Mouse (Mus musculus) adrenal gland, adult 18-20 months (tissue): ENCODE data around the gene Tmem212. TPM values are rescaled to one million over a fixed set of nuclear protein-coding genes. Genes with fewer than 3 reads are reported as not detected.

Source experiments
- DNase-seq, 2 experiments: peaks; one replicate each; pipeline ENCODE4 v3.0.0; 2021 to 2022; ENCODE audit warnings: low spot score in 2 of 2
- total RNA-seq, 2 experiments: library from RNA; stranded (reverse); gene quantifications; 1 replicate in 1 of 2; 2 replicates in 1 of 2; pipeline ENCODE4 v1.2.3; 2021

Tmem212 gene
- total RNA-seq, 2 experiments from 2014 or later = not detected

DNA sequence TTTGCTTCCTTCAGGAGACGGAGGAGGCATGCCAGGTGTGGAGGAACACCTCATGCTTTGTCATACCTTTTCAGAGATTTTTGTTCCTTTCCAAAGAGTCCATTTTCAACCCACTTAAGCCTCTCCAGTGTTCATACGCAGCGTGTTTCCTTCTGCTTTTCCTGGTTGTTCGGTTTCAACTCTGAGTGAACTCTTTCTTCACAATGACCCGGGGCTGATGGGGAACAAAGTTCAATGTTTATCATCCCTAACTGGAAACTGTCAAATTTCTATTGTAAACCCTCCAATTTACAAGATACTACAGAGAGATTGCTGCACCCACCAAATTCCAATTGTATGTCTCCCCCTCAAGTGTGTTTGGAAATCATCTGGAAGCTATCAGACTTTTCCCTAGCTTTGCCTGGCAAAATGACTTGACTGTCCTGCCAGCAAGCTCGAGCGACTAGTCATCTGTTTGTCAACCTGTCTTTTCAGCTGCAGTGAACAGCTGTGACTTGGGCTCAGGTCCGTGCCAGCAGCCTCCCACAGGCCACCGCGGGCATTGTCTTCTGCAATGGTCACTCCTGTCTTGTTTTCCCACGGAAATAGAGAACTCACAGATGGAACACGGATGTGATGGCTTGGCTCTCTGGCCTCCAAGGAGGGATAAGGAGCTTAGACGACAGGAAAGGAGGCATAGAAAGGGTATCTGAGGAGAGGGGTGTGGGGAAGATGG, 3.0 kb upstream of the Tmem212 start:
- DNase-seq = no peak

DNA sequence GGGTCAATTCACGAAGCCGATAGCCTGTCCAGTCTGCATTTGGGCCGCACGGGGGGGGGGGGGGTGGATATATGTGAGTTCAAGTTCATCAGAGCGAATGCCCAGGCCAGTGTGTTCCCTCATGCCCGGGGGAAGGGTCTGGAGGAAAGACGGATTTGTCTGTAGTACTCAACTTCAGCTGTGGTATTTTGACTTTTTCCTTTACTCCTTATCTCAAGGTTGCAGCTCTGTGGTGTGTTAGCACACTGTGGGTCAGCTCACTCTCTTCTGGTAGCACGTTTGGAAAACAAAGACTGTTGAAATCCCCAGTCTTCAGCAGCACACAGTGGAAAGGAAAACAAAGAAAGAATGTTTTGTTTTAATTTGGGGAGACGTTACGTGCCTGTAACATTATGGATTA, 2.0 kb upstream of the Tmem212 start:
- no peak for DNase-seq

DNA sequence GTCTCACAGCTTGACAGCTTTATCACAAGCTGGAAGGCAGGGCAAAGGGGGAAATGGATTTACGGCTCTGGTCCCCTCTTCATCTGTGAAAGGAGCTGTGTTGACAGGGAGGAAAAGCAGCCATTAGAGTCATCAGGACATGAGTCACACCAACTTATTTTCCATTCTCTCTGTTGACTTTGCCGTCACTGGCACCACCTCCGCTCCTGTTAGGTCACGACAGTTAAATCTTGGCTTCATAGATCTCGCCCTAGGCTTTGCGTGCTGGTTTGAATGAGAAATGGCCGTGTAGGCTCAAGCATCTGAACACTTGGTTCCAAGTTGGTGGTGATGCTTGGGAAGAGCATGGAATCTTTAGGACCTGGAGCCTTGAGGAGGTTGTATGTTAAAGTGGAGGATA, 9.6 kb downstream of the Tmem212 start:
- no peak for DNase-seq

DNA sequence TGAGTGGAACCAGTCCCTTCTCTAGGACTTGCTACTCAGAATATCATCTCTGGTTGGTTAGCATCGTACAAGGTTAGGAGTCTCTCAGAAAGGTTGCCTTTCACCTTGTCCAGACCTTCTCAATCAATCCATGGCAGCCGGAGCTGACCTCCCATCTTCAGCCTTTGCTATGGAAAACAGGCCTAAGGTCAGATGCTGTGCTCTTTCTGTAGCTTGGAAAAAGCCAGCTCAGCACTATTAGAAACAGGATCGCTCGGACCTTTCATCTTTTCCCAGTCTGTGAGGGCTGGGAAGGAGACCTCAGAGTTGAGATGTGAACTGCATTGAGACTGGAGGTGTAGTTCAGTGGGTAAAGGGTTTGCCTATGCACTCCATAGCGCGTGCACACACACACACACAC, 10.6 kb downstream of the Tmem212 start:
- no peak for DNase-seq

DNA sequence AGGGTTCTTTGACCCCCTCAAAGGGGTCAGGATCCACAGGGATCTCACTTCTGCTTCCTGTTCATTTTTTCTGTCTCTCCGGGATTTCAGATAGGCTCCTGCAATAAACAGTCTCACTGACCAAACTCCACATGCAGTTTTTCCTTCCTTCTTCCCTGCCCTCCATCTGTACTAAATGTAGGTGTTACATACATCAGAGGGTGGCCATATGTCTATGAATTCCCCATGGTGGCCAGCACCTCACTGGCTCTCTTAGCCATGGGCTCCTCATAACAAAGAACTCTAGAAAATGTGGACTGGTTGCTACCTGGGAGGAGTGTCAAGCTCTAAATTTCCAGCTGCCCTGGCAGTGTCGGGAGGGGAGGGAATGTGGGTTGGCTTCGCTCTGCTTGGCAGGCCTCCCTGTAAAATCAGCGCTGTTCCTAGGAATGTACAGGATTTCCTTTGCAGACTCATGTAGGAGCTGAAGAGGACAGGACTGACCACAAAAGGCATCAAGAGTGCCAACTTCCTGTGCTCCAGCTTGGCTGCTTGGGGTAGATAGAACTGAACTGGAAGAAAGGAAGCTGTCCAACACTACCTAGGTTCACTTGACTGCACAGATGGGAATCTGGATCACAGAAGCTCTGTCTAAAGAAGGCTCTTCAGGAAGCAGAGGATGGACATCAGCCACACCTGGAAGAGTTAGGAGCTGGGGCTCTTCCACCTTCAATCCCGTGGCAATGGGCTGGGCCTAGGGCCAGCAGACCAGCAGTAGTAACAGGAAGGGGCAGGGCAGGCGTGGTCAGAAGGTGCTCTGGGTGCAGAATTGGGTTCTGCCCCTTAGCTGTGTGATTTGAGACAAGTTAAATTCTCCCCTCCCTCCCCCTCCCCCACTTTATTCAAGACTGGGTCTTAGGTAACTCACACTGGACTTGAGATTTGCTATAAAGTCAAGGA, 14.0 kb downstream of the Tmem212 start:
- no peak for DNase-seq

DNA sequence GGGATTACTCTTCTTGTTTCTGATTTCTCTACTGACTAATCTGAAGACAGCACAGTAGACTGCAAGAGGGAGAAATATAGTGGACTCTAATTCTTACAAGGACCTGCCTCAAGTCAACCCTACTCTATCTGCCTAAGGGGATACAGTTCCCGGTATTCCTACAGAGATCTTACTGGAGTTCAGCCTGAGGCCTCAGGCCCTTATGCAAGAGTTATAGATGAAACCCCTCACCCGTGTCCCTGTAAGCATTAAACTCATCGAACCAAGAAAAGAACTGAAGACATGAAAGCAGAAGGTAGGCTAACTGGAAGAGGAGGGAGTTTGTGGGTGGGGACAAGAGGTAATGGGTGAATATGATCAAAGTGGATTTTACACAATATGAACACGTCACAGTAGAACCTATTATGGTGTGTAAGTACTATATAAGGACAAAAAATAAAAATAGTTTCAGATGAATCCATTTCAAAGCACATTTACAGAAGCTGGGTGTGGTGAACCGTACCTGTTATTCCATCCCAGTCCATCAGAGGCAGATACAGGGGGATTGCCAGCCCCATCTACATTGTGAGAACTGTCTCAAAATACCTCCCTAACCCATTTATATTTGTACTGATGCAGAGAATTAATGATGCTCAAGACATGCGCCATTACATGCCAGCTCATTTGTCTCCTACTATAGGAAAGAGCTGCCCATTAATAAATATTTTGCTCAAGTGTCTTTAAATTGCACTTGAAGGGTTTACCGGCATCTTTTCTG, 17.1 kb downstream of the Tmem212 start:
- no peak for DNase-seq

DNA sequence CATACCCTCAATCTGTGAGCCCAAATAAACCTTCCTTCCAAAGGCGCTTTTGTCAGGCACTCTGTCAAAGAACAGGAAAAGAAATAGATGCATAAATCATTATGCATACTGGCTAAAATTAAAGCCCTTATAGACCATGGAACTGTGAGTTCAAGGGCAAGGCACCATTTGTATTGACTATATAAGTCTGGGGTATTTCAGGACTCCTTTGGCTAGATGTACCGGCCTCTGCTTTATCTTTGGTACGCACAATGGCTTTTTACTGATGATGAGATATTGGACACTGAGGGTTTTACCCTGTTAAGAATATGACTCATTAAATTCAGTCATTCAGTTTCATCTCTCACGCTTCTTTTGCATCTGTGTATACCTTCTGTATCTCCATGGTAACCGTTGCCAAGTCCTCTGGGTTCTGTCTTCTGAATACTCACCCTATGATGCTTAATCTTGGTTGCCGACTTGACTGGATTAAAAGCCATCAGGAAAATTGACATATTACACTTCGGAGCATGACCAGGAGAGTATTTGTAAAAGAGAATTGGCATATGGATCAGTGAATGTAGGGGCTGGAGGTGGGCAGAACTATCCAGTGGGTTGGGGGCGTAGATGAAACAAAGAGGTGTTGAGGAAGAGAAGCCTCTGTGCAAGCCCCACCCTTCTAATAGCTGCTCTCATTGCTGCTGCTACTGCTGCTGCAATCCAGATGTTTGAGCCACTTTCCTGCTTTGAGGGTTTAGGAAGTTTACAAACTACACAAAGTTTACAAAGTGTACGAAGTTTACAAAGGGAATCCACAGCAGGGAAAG, 22.7 kb downstream of the Tmem212 start:
- DNase-seq = no peak

DNA sequence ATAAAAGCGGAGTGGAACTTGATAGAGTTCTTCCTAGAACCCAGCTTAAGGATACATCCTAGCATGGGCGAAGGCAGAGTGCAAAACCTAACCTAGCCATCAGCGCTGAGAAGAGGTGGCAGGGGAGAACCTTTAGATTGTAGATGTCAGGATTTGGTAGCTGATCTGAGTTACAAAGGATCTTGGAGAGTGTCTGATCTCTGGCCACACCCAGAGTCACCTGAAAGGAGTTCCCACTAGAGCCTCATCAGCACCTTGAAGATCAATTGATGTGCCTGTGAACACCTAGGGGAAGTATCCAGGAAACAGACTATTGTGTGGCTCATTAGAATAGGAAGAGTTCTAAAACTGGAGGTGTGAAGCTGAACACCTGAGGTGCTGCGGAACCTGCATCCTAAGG, 23.7 kb downstream of the Tmem212 start:
- no peak for DNase-seq

DNA sequence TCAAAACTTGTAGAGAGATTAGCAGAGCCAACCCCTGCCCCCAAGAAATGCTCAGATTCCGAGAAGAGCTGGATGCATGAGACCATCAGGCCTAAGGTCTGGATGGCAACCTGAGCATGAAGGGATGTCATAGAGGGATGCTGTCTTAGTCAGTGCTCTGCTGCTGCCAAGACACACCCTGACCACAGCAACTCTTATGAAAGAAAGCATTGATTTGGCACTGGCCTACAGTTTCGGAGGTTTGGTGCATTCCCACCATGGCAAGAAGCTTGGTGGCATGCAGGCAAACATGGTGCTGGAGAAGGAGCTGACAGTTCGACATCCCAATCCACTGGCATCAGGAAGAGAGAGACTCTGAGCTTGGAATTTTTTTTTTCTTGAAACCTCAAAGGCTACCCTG, 24.3 kb downstream of the Tmem212 start:
- no peak for DNase-seq

DNA sequence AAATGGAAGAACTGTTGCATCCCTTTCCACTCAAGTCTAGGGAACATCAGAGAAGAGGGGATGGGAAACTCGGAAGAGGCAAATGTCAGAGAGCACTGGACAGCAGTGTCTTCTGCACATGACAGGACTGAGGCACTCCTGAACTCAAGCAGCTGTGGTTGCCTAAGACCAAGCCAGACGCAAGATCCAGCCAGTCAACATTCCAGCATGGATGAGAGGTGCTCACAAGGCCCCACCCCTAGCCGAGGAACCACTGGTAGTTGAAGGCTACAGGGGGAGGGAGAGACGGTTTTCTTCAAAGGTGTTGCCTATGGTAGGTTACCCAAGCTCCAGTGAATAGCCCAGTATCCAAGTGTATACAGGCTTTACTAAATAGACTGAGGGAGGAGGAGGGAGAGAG, 24.8 kb downstream of the Tmem212 start:
- DNase-seq = no peak

DNA sequence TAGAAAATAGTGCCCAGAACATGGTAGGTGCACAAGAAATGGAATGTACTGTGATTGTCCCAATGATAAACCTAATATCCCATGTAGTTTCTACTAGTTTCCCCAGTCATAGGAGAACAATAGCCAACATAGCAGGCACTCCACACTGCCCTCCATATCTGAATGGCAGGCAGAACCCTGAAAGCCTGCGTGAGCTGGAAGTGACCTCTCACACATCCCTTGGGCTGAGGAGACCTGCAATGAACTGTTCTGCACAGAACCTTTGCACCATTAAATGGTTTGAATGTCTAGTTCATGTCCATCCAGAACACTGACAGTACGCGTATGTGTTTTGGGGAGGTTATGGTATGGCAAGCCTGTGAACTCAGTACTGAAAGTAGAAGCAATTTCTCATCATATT, 27.5 kb downstream of the Tmem212 start:
- DNase-seq = no peak

DNA sequence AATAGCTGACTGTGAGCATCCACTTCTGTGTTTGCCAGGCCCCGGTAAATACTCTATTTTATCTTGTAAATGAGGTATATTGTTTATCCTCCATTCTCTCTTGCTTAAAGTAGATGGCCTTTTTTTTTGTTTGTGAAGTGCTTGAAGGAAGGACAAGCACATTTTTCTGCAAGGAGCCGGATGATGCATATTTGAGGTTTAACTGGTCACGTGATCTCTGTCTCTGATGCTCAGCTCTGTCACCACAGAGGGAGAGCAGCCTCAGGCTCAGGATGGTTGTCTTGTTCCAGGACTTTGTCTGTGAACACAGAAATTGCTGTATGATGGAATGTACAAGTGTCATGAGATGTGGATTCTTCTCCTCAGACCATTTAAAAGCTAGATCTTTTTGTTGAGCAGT, 28.4 kb downstream of the Tmem212 start:
- DNase-seq = no peak

DNA sequence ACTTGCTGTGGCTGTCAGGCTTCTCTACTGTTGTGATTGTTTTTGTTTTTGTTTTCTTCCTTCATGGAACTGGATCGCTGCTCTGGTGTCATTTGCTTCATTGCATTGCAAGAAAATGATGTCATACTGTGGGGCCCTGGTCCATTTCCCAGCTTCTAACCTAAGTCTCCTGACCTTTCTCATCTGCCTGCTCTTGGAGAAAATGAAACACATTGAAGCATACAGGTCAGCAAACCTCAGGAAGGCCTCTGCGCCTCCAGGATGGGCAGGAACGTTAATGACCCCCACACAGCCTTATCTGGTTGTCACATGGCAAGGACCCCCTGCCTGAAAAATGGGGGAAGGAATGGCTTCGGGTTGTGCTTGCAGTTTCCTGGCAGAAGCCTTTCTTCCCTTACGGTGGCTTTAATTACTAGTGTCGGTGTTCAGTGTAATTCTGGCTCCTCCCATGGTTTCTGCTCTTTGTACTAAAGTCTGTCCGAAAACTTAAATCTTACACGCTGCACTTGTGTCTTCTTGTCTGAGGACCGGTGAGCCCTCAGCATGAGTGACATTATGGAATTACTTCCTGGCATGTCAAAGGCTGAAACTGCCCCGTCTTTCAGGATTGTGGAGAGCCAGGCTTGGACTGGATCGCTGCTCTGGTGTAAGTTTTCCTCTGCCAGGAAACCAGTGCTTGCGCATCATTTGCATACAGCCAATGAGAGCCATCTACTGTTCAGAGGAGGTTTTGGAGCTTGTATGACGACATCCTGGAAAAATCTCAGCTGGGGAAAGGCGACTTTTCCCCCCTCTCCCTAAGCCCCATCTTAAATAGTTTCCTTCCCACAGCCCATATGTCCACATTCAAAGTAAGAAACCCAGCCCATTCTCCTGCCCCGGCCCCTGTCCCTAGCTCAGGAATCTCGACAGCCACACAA, 33.1 kb downstream of the Tmem212 start:
- DNase-seq = peak; percentile 58 to 59

DNA sequence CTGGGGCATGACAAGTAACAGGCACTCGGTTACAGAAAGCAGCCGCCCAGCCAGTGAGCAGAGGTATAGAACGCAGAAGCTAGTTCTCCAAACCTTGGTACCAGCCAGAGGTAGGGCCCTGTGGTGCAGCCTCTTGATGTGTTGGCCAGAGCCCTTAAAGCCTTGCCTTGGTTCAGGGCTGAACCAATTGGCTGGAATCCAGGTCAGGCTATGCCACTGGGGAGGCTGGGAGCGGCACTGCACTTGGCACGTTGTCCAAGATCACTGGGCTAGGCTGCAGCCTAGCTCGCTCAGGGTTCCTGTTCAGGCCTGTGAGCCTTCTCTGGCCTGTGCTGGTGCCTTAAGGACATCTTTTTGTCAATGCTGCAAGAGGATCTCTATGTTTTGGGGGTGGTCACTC, 34.6 kb downstream of the Tmem212 start:
- peak; percentile 55 to 74 for DNase-seq

DNA sequence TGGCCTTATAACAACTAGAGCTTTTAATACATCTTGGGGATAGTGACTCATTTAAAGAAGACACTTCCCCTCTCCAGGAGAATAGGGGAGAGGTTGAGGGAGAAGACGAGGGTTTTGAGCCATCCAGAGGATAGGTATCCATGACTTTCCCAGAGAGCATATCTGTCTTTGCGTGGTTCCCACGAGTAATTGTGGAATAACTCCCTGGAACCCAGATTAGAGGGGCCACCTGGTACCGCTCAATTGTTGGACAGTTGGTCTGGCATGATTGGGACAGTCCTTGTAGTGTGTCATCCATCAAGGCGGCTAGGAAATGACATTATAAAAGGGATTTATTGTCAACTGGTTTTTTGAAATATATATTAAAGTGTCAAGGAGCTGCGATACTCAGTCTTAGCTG, 35.1 kb downstream of the Tmem212 start:
- DNase-seq = no peak

DNA sequence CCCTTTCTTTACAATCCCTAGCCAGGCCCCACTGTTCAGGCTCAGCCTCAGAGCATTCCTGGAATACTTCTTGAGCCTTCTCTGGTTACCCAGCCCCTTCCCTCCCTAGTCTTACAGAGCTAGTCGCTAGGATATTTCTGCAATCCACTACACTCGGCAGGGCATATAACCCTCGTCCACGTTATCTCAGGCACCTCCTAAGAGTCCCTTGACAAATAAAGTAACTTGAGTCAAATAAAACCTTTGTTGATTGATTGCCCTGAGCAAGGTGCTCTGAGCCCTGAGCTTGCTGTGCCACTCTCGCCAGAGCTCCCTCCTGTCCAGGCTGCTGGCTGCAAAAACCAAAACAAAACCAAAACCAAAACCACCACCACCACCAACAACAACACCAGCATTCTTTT, 37.0 kb downstream of the Tmem212 start:
- DNase-seq = no peak

DNA sequence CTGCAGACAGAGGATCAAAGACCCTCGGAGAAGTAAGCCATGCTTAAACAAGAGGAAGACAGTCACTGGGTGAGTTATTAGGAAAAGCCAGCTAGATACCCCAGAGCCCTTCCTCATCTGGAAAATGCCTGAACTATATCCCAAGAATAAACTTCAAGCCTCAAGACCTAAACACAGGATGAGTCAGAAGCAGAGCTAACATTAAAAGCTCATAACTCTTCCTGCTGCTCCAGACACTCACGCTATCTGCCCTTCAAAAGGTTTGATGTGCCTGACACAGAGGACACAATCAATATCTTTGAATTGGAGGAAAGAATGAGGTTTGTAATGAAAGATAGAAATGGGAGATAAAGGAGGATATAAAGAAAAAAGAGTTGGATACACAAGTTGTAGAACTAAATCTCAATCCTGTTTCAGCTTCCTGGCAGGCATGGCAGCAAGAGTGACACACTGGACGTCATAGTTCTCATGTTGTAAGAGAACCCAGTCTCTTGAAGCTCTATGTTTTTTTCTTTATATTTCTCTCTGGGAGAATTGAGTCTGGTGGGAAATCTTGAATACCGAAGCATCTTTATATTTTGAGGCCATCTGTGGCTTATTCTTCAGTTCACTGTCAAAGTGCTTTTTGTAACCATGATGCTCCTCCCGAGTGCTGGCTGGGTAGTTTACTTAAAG, 37.6 kb downstream of the Tmem212 start:
- DNase-seq = no peak

DNA sequence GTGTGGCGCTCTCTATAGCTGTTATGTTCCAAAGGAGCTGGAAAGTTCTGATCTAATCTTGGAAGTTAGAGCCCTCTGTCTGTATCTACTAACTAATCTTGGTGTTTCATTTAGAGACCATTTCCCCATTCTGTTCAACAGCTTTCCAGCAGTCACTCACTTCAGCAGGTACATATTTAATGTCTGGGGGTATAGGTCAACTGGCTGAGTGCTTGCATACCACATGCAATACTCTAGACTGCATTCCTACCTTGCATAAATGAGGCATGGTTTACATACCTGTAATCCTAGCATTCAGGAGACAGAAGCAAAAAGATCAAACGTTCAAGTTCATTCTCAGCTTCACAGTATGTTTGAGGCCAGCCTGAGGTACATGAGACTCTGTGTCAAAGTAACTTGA, 39.9 kb downstream of the Tmem212 start:
- DNase-seq = no peak
